Mouse (Mus musculus) ES-E14 (cell line): ENCODE data around the gene Ahcy.

Source experiments
- CHD2 ChIP-seq: IDR thresholded peaks from 2 replicates; pipeline ENCODE4 v1.6.1; 2014; ENCODE audit warnings: mild to moderate bottlenecking, low read depth, low read length, inconsistent platforms
- HCFC1 ChIP-seq: IDR thresholded peaks from 2 replicates; pipeline ENCODE4 v1.6.1; 2012; ENCODE audit warnings: low read length, inconsistent platforms, borderline replicate concordance; ENCODE audit not compliant: insufficient read depth
- MAFK ChIP-seq: IDR thresholded peaks from 2 replicates; pipeline ENCODE4 v1.6.1; 2014; ENCODE audit warnings: mild to moderate bottlenecking, low read depth, low read length, inconsistent platforms; ENCODE audit not compliant: insufficient read depth
- ZC3H11A ChIP-seq: IDR thresholded peaks from 2 replicates; pipeline ENCODE4 v1.6.1; 2012; ENCODE audit warnings: low read depth, mild to moderate bottlenecking, inconsistent platforms, low read length, borderline replicate concordance
- ZNF384 ChIP-seq: IDR thresholded peaks from 2 replicates; pipeline ENCODE4 v1.6.1; 2012; ENCODE audit warnings: low read depth, low read length, inconsistent platforms

DNA sequence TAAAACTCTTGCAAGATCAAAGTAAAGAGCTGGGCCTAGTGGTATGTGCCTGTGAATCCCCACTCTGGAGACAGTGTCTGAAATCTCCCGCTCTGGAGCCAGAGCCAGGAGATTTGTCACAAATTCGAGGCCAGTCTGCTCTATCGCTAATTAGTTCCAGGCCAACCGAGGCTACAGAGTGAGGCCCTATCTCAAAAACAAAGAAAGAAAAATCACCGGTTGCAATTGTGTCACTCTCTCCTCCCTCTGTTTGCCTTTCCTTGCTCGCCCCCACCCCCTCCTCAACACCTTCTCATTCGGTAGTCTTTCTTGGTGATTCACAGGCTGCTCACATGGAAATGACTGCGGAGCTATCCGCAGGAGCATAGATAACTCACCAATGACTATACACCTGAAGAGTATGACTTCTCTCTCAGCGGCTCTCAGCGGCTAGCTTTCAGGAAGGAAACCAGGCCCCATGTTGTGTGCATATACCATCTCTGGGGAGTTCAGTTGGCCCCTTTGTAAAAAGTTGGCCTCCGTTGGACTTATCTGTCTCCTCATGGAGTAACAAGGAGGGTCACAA lies 551 bp upstream of the Ahcy start:
- TF ChIP-seq HCFC1 (no peak), CHD2 (no peak), MAFK (no peak), ZNF384 (no peak), ZC3H11A (no peak)
